Mouse (Mus musculus) bone marrow macrophage, adult 2 months (primary cell): ENCODE data around the gene Zxdc.

ENCODE experiments used
- CTCF ChIP-seq: IDR thresholded peaks from 2 replicates; pipeline ENCODE4 v1.5.1; 2012; ENCODE audit warnings: low read depth, mild to moderate bottlenecking, low read length, moderate library complexity
- POLR2A ChIP-seq: IDR thresholded peaks from 2 replicates; pipeline ENCODE4 v1.6.1; 2012; ENCODE audit warnings: mild to moderate bottlenecking, low read depth, low read length, borderline replicate concordance

DNA sequence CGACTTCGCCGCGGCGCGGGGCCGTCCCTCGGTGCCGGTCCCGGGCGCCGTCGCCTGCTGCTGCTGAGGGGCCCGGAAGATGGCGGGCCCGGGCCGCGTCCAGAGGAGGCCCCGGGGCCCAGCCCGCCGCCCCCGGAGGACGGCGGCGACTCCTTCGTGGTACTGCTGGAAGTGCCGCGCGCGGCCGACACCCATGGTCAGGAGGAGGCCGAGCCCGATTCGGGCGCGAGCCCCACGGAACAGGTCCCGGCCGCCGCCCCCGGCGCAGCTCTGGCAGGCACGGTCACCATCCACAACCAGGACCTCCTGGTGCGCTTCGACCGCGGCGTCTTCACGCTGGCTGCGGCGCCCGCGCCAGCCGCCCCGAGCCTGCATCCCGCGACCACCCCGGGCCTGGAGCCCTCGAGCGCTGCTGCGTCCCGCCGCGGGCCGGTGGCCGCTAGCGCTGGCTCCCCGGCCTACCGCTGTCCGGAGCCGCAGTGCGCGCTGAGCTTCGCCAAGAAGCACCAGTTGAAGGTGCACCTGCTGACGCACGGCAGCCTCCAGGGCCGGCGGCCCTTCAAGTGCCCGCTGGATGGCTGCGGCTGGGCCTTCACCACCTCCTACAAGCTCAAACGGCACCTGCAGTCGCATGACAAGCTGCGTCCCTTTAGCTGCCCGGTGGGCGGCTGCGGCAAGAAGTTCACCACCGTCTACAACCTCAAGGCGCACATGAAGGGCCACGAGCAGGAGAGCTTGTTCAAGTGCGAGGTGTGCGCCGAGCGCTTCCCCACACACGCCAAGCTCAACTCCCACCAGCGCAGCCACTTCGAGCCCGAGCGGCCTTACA lies 647 bp downstream of the Zxdc start:
- TF ChIP-seq CTCF (no peak), POLR2A (no peak)
